Mouse (Mus musculus) R1 (cell line): ENCODE data around the gene Cideb.

Experiments
- DNase-seq: peaks from one replicate; pipeline ENCODE4 v3.0.0-alpha.2; 2018; ENCODE audit warnings: low read depth, low spot score

Gene Cideb

DNA sequence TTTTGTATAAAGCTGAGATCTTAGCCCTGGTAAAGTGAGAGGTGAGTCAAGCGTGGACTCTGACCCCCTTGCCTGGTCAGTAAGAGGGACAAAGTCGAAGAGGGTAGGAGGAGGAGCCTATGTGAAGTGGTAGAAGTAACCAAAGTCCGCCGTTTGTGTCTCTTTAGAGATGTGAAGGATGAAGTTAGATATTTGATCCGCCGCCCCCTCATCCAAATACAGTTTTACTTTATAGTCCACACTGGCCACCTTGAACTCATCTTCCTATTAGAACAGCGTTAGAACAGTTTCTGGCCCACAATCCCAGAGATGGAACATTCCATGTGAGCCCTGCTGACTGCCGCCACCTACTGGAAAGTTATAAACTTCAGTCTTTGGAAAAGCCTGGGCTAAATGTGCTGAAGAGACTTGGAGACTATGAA is at the start of gene Cideb:
Gene Cideb (minus strand): TSS at position 96 of the 422 bp plus-strand sequence.
- peak; percentile 79 for DNase-seq

DNA sequence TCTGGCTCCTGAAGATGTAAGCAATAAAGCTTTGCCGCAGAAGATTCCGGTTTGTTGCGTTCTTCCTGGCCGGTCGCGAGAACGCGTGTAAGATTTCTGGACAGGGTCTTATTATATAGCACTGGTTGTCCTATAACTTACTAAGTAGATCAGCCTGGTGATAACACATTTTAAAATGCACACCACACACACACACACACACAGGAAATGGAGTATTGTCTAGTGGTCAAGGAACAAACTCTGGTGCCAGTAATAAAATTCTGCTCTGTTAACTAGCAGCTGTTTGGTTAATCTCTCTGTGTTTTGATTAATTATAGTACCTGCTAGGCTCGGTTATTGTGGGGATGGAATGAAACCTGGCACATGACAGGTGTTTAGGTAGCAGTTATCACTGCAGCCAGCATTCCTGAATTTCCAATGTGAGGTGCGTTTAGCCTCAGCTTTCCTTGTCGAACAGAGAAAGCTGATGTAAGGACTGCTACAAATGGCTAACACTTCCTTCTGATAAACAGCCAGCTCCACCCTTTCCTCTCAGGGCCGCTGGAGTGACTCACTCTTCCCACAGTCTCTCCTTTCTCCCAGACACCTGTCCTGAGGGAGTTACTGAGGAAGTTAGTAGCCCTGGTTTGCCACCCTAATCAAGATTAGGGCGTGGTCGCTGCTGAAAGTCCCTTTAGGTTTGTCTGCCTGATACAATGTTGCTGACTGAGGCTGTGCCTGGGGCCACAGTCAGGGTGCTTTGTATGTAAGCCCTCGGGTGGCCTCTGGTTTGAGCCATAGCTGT is 37.3 kb upstream of the Cideb start:
- no peak for DNase-seq

DNA sequence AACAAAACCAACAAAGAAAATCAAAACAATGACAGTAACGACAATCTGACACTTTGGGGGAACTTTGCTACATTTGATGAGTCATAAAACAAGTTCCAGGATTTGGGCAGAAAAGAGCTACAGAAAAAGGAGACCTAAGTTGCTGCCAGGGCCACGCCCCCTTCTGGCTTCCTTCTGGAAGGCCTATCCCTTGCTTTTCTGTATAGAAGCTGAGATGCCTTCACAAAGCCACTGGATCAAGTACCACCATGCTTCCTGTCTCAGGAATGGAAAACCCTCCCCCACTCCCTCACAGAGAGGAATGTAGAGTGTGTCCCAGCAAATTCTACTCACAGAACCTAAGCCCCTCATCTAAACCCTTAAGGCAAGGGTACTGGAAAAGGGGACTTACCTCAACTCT is 35.7 kb upstream of the Cideb start:
- no peak for DNase-seq

DNA sequence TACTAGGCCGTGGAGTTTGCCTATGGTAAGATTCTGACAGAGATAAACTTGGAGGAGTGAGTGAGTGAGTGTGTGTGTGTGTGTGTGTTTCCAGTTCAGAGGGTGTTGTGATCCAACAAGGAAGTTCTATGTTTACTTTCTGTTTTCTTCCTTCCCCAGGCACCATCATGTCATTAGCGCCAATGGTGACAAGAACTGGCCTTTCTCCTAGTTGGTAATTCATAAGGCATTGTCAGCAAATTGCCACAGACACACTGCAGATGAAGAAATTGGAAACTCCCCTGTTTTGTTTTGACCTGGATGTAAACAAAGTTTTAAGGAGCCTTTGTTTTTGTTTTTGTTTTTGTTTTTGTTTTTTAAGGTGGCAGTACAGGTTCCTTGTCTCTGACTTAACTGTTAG is 35.2 kb upstream of the Cideb start:
- DNase-seq, result no peak

DNA sequence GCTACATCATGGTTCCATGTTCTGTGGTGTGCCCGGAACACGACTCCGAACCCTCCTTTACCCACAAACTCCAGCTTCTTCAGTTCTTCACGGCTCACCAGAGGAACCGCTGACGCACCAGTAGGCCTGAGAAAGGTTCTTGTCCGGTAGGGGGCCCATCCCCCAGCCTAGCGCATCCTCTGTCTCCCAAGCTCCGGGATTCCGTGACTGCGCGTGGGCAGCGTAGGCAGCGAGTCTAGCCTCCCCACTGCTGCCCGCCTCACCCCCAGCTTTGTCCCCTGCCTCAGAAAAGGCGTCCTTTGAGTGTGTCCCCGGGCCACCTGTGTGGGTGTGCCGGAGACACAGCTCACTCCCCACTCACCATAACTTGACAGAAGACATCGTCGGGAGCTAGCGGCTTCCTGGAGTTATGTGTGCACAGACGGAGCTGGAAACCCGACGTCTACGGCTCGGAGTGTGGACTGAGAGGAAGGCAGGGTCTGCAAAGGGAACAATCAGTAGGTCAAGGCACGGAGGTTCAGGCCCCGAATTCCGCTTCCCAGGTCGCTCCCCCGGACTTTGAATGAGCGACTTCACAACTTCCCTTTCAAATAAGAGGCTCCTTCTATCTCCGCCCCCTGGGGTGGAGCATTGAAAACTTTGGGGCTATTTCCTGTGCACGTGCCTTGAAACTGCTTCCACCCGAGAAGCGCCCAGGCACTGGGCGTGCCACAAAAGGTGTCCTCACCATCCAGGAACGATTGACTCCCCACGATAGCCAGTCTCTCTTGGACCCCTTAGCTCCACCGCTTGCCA is 30.2 kb upstream of the Cideb start, which contains the start of gene Ripk3:
Gene Ripk3 (minus strand): TSS at position 610 of the 795 bp plus-strand sequence.
- DNase-seq, result peak; percentile 83

DNA sequence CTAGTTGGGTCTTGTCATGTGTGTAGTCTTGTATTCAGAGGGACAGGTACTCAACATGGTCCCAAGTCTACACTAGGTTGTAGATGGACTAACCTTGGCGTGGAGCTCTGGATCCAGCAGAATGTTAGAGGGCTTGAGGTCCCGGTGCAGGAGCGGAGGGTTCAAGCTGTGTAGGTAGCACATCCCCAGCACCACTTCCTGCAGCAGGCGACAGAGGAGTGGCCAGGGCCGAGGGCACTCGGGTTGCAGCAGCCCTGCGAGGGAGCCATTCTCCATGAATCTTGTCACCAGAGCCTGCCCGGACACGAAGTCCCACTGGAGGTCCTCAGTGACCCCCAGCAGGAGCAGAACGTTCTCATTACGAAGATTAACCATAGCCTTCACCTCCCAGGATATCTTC is 29.5 kb upstream of the Cideb start:
- no peak for DNase-seq

DNA sequence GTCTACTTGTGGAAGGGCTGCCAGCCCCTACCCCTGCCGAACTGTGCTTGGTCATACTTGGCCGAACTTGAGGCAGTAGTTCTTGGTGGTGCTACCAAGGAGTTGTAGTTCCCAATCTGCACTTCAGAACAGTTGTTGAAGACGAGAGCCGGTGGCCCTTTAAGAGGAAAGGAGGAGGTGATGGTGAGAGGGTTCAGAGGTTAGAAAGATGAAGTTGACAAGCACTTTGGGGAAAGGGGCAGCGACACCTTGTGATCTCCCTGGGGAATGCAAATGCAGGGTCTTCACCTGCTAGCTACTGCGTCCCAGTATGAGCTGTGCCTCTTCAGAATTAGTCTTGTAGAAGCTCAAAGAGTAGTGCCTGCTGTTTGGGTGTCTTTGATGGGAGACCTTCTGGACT is 26.9 kb upstream of the Cideb start:
- peak; percentile 64 for DNase-seq

DNA sequence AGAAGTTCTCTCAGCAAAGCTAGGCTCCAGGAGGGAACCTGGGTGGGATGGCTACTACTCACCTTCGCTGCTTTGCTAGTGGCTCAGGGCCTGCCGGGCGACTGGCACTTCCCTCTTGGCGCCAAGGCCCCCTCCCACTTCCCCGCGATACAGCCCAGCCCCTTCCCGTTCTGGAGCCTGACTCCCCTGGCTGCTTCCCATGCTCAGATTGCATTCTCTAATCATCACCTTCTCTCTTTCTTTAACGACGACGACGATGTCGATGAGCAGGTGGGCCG is 25.6 kb upstream of the Cideb start, which contains the start of gene Adcy4:
Gene Adcy4 (minus strand): TSS at position 138 of the 278 bp plus-strand sequence.
- DNase-seq, result no peak

DNA sequence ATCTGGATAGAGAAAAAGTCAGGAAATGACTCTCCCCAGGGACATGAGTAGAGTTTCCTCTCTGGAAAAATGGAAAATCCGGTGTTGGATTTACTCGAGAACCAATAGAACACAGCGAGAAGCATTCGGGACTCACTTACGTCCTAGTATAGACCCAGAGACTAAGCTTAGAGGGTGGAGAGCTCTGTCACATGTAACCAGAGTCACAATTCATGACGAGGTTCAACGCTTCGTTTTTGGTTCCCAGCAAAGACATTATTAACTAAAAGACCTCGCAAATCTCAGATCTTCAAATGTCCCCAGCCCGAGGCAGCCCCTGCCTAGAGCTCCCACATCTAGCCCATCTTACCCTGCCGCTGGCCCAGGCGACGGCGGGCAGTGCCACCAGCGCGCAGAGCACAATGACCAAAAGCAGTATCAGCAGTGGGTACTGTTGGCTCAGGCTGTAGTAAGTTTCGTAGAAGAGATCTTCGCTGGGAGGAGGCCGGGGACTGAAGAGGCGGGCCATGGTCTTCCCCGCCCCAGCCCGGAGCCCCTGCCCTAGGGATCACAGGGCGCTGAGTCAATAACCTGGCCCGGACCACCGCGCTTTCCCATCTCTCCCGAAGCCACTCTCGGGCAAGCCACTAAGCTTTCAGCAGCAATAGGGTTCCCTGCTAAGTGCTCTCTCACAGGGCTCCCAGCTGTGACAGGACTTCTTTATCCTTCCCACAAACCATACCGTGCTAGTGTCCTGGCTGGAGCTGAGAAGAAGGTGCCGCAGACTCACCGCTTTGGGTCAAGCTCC is 25.1 kb upstream of the Cideb start:
- peak; percentile 24 for DNase-seq

DNA sequence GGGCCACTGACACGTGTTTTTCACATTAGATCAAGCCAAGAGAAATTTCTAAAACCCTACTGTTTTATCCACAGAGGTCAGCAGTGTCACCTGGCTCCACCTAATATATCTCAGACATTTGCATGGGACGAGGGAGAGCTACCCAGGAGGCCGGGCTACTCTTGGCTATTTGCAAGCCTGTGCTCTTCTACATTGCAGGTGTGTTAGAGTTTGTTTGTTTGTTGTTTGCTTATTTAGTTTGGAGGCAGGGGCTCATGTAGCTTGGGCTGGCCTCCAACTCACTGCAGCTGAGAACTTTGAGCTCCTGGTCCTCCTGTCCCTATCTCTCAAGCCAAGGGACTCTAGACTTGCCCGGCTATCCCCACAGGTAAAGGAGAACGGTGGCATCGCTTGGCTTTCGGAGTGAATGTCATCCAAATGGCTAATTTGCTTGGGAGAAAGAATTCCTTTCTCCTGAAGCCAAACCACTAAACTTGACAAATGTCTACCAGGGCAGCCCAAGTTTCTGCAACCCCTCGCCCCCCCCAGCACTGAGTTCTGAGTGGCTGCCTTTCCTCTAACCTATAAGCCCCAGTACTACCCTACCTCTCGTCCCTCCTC is 24.2 kb upstream of the Cideb start:
- DNase-seq, result no peak

DNA sequence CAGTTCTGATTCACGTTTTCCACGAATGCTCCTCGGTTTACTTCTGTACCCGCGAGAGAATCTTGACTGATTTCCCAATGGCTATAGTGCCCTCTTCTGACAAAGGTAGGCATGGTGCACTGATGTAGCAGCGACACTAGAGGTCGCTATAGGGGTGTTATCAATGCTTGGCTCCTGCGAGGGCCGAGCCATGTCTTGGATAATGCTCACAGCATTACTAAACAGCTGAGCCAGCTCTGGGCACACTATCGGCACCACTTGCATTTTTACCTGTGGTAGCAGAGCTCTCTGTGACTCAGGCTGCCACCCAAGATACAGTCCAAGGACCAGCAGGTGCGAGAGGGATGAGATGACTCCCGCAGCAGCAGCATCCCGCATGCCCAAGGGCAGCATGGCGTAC is 23.1 kb upstream of the Cideb start:
- DNase-seq, result peak; percentile 82

DNA sequence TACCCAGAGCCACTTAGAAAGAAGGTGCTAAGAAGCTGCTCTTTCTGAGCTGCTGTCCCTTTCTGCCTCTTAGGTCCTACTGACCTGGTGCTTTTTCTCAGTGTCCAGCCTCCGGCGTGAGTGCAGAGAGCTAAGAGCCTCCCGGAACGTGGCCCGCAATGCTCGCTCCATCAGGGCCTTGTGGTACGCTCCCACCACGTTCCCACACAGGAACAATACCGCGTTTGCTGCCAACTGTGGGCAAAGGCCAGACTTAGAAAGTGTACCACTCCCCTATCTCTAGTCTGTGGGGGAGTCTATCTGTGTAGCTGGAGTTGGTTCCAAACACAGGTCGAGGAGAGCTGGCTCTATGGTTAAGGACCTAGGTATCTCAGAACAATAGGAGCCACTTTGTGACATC is 22.5 kb upstream of the Cideb start:
- no peak for DNase-seq

DNA sequence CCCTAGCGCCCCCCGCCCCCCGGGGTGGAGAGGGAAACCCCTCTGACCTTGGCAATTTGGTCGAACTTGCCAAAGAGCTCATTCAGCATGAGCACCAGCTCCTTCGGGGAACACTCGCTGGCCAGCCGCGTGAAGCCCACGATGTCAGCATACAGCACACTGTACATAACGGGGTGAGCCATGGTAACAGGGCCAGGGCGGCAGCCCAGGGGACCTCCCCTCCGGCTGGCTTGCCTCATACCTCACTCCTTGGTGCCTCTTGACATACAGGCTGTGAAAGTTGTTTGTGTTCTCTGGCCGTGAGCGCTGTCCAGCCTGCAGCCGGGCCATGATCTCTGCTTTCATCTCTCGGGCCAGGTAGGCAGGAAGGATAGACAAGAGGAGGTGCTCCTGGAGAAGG is 21.4 kb upstream of the Cideb start:
- DNase-seq, result no peak

DNA sequence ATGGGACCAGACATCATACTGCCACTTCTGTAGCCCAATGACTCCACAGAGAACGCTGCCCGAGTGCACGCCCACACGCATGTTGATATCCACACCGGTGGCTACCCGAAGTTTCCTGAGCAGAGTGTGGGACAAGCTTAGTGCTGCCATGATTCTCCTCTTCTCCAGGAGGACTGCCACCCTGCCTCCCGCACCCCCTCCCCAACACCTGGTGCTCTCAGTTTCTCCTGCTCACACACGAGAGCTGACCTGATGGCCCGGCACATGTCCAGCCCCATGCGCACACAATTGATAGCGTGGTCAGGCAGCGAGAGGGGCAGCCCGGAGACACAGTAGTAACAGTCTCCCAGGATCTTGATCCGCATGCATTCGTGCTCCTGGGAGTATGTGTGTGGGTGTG is 20.4 kb upstream of the Cideb start:
- no peak for DNase-seq

DNA sequence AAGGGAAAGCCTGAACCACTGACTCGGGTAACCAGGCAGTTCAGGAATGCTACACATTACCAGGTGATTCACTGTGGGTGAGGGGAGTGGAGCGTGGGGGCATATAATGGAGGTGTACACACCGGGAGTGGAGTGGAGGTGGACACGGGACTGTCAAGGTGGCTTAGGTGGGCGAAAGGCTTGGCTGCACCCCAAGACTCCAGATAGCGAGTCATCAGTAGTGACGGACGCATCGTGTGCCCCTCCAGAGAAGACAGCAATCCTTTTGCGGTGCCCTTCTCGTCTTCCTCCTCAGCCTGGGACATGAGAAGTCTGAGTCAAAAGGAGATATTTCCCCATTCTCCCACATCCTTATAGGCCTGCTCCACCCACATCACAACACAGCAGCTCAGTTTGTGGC is 19.5 kb upstream of the Cideb start:
- no peak for DNase-seq

DNA sequence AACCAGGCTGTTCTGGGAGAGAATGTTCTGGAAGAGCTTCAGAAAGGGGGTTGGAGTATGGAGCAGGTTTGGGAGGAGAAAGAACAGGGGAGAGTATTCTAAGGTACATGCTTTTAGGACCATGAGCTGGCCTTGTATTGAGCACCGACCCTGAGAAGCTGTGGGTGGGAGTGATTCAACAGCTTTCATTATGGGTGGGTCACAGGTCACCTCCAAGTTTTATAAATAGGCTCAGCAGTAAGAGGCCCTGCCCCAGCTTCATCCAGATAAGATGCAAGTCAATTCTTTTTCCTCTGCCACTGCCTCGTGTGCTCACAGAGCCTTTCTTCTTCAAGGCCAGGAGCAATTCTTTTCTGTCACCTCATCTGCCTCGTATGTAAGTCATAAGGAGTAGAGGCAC is 18.9 kb upstream of the Cideb start:
- DNase-seq, result no peak

DNA sequence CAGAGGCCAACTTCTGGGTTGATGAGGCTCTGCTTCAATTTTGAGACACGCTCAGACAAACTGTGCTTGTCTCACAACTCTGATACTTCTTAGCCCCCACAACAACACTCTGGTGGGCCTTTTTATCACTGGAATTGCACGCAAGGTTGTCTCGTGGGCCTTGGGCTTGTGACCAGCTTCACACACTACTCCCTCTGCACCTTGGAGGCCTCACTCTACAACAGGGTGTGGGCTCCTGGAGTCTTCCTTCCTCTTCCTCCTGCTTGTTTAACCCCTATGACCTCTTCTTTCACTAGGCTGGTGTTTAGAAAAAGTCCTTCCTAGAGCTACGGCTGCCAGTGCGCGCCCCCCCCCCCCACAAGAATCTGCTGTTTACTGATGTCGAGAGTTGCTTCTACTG is 18.5 kb upstream of the Cideb start:
- DNase-seq, result no peak

DNA sequence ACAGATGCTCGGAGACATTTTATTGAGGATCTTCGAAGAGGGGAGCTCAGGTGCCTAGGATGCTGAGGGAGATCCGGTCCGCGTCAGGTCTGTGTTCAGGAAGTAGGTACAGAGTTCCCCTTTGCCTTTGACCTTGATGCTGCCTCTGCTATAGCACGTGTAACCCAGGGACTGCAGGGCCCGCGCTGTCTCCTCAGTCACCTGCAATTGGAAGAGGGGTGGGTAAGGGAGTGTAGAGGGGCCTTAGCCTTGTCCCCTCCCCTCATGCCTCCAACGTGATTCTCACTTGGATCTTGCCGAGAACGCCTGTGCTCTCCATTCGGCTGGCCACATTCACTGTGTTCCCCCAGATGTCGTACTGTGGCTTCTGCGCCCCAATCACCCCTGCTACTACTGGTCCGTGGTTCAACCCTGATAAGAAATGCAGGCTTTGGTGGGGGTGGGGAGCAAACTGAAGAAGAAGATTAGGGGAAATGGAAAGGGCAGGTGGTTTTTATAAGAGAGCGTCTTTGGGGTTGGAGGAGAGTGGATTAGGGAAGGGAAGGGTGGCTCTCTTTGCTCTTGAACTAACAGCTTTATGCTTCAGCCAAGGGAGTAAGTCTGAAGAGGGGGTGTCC is 10.9 kb upstream of the Cideb start:
- DNase-seq, result no peak

DNA sequence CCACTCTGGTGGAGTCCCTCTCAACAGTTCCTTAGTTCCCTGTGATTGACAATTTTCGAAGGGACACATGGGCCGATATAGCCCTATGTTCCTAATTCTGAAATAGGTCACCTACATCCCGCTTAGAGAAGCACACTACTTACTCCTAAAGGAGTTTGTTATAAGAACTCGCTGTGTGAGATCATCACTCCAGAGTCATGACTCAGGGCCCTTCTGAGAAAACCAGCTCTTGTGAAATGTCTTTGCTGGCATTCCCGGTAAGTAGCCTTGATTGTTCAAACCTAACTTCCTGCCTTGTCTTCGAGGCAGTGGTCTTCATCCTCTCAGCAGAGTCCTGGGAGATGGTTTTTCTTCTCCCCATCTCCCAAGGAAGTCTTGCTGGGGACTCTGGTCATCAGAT is 10.3 kb upstream of the Cideb start:
- DNase-seq, result no peak

DNA sequence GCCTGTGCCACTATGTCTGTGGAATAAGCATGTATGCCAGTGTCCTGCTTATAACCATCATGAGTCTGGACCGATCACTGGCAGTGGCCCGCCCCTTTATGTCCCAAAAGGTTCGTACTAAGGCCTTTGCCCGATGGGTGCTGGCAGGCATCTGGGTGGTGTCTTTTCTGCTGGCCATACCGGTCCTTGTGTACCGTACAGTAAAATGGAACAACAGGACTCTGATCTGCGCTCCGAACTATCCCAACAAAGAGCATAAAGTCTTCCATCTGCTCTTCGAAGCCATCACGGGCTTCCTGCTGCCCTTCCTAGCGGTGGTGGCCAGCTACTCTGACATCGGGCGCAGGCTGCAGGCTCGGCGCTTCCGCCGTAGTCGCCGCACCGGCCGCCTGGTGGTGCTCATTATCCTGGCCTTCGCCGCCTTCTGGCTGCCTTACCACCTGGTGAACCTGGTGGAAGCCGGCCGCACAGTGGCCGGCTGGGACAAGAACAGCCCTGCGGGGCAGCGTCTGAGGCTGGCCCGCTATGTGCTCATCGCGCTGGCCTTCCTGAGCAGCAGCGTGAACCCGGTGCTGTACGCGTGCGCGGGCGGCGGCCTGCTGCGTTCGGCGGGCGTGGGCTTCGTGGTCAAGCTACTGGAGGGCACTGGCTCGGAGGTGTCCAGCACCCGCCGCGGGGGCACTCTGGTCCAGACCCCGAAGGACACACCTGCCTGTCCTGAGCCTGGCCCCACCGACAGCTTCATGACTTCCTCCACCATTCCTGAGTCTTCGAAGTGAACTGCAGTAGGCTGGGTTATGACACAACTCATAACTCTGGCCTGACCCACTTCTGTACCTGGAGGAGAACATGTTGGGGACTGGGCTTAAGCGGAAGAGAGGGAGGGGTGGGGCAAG is 9.5 kb upstream of the Cideb start:
- no peak for DNase-seq
